Mouse (Mus musculus): ENCODE data around the gene Auts2.
A peak's percentile ranks its signal among the peaks of the same experiment; 100 is the strongest.

The Auts2 gene

DNA sequence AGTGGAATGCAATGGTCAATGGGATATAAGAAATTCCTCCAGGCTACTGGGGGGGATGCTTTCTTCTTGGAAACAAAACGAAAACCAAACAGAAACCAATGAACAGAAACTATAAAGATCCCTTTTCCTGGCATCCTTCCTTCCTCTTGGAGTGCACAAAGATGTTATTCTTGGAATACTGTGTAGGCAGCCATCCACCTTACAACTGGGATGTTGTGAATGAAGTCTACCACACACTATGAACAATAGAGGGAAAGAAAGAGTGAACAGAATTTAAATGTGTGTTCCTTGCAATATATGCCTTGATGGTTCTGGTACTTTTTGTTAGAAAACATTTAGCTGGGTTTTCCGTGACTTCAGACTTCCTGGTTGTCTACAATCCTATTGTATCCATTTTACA, 236.1 kb downstream of the Auts2 start:
- no peak for DNase-seq

DNA sequence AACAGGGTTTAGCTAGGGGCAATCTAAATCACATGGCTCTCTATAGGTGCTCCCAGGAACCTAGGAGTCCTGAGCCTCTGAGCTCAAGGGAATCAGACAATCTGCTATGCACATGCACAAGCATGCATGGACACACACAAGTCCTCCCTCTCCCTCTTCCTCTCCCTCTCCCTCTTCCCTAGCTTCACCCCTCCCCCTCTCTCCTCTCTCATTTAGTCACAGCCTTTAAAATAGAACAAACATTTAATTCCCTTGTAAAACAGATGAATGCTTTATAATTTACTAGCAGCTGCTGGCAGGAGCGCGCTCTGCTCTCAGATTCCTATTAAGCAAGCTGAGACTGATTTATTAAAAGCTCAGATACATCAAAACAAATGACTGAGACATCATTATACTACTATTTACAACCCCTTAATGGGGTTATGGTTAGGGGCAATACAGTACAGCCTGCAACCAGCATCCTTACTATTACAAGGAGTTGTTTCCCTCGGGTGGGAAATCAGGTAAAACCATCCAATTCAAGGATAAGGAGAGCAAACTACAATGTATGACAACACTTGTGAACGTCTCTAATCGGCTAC, 237.7 kb downstream of the Auts2 start:
- no peak for DNase-seq

DNA sequence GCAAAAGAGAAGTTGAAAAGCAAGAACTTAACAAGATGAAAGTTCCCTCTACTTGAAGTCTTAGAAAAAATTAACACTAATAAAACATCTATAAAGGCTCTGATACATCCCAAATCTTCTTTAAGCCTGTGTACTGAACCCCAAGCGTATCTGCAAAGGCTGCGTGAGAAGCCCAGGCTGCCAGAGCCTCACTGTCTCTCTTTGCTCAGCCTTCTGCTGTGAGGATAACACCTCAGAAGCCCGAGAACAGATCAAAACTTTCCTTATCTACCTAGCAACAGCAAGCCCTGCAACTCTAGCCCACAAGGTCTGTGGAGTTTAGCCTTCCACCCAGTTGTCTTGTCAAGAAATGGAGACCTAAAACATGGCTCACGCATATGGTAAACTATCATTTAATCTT, 240.4 kb downstream of the Auts2 start:
- DNase-seq: no peak

GRCm38 (mm10) chr5:132300794-132301193, 242.3 kb downstream of the Auts2 start:
- DNase-seq: no peak

GRCm38 (mm10) chr5:132299716-132300115, 243.4 kb downstream of the Auts2 start:
- DNase-seq: peak; percentile 10

GRCm38 (mm10) chr5:132298996-132299395, 244.1 kb downstream of the Auts2 start:
- no peak for DNase-seq

DNA sequence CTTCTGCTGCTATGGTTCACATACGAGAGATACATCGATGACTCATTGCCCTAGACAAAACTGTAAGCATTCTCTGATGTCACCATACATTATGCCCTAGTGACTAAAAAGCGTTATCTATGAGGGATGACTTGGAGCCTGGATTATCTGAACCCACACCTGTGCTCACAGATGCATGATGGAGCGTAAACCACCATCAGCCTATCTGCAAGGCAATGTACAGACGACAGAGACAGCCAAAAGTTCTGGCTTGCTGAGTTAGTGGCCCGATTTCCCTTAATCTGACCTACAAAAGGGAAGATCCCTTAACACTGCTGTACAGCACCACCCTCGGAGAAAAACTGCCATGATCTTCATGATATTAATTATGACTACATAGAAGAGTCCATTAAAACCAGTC, 245.8 kb downstream of the Auts2 start:
- DNase-seq: no peak

DNA sequence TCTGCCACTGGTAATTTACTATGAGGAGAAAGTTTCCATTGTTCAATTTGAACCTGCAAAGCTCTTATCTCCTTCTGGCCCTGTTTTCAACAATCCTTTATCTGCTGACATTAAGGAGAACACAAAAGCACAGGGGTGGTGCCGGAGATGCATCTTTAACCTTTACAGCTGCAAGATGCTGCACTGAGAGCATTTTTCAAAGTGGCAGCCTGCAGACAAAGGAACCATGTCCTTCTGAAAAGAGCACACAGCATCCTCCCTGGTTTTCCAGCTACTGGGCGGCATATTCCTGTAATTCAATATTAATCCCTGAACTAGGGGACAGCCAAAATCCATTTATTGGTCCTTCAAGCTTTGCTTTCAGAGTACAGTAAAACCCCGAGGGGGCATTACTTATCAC, 248.7 kb downstream of the Auts2 start:
- no peak for DNase-seq

GRCm38 (mm10) chr5:132292932-132293331, 250.2 kb downstream of the Auts2 start:
- no peak for DNase-seq

DNA sequence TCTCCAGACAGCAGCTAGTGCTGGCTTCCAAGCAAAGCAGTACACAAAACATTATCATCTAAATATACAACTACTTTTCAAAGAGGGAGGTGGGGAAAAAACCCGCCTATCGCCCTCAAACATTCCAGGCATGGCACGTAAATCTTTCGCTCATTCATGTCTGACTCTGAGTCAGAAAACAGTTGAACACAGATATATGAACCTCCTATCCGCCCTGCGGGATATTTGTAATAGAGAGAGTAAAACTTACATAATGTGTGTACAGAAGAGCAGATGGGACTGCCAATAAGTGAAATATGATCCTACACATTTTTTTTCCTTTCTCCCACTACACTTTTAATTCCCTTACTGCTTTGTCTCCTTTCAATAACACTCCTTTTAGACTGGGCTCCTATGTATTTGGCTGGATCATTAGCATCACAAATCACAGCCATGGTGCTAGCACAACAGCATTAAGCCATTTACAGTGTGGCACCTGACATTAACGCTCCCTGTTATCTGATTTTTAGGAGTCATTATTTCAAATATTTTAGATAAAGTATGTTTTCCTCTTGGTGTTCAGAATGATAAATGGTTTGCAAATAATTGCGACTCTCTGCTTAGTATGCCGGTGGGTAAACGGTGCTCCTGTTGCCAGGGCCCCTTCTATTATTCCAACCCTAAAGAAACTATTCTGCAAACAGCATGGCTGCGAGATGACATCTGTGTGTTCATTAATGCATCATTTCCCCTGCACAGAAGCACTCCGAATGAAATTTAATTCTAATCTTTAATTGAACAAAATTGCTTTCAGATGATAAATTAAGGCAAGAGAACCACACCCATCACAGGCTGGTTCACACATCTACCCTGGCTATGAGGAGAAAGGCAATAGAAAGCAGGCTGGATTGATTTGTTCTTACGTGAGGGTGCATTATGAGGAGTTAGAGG, 252.3 kb downstream of the Auts2 start:
- no peak for DNase-seq

DNA sequence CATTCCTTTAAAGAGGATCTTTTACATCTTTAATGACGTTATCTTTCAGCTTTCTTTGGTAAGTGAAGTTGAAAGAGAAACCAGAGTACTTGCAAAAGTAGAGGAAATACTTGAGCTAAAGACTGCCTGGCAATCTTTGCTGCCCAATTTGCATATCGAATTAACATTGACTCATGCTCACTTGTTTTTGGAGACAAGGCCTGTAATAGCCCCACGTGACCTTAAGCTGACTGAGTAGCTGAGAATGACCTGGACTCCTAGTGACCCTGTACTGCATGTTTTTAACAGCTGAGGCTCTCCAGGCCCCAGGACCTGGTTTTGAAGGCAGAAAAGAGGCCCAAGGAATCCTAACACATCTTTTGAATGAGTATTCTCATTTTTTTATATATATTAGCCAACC, 259.4 kb downstream of the Auts2 start:
- no peak for DNase-seq

DNA sequence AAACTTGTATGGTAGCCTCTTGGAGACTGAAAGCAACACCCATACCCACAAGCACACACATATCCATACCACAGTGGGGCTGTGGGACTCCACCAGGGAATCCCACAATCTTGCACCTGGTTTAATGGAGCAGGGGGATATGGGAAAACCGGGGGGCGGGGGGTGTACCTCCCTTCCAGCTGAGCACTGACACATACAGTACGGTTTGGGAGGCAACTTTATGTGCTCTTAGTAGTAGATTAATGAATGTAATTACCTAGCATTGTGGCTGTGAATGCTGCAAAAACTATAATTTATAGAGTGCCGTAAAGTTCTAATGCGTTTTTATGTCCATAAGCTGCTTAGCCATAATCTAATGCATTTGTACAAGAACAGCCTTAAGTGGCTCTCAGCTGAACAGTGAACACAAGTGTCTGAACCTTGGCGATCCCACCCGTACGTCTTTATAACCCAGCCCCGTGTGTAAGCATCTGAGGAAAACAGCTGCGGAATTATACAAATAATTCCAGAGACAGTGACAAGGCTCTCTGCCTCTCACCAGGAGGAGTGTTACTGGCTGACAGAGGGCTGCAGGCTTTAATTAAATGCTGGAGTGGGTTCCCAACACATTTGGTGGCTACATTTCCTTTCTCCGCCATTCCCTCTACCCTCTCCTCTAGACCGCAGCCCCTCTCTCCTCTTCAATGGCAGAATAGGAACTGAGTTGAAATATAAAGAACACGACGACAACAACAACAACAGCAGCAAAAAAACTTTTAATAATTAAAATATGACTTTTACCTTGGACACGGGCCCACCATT, 268.8 kb downstream of the Auts2 start:
- no peak for DNase-seq

- no peak for DNase-seq
Observed at GRCm38 (mm10) chr5:132272132-132272531, 271.0 kb downstream of the Auts2 start.

DNA sequence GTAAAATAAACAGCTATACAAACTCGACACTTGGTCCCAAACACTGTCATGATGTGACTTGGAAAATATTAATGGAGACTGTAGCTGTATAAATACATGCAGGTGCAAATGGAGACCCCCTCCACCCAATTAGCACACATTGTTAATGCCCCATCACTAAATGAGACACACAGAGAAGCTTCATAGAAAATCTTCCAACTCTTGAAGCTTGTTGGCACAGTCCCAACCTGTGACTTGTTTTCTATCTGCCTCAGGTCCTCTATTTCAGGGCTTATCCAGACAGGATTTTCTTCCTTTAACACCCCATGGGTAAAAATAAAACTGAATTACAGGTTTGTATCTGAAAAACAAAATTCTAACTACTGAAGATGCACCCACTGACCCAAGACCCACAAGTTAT, 272.2 kb downstream of the Auts2 start:
- no peak for DNase-seq

DNA sequence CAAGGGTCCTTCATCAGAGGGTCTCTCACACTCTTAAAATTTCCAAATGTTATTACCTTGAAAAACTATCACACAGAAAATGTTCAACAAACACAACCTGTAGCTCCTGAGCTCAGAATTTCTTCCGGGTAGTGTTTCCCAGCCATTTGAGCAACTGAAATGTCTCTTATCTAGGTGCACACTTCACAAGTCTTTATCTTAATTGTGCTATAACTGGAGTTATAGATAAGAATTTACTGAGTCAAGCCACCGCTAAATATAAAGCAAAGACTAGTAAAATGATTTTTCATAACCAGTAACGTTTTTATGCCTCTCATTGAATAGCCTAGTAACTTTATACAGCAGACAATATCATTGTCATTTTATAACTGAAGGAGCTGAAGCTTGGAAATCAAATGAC, 273.1 kb downstream of the Auts2 start:
- no peak for DNase-seq

DNA sequence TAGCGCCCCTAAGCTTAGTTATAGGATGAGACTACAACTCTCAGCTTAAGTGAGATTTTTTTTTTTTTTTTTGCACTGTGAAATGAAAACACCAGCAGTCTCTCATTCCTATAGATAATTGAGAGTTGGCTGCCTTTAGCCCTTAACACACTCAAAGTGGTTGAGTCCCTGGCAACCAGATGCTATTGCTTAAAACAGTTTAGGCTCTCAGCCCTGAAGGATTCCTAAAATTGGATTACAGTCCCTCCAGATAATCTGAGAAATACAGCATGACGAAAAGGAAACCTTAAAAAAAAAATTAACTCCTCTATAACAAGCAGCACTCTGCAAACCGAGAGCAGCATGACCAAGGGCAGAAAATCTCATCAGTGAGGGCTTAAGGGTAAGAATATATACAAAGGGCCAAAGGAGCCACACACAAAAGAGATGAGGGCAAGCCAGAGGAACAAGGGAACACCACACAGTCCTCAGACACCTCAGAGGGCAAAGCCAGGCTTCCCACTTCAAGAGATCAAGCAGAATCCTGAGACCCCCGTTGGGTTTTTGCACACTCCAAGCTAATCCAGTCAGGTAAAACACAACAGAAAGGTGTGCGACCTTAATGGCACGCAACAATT, 274.7 kb downstream of the Auts2 start:
- no peak for DNase-seq

GRCm38 (mm10) chr5:132265015-132265414, 278.1 kb downstream of the Auts2 start:
- DNase-seq: no peak

DNA sequence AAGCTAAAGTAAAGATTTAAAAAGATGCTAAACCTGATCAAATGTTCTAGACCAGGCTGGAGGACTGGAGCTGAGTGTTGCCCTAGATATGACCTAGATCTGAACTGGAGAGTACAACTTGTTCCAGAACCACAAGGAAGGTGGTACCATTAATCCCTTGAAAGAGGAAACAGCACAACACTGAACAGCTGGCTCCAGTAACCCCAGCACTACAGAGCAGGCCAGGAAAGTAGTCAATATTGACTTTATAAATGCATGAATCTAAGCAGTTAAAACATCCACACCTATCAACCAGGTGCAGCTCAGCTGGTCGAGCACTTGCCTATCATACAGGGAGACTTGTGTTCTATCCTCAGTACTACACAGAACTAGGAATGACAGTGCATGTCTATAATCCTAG, 281.4 kb downstream of the Auts2 start:
- DNase-seq: no peak

- no peak for DNase-seq
Observed at GRCm38 (mm10) chr5:132258882-132259281, 284.3 kb downstream of the Auts2 start.

DNA sequence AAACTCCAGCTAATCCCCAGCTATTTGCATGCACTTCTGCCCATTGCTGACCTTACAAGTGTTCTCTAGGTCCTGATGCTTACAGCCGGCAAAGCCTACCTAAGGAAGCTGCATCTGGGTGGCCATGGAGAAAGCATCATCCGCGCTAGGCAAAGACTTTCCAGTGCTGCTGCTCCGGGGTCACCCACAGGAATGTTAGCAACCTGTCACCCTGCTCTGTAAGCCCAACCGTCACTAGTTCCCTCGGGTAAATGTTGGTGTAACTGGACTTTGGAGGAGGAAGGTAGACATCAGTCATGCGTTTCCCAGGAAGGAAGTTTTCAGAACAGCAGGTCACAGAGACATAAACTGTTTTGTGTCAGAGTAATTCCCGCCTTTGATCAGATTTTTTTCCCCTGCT, 287.6 kb downstream of the Auts2 start:
- no peak for DNase-seq

DNA sequence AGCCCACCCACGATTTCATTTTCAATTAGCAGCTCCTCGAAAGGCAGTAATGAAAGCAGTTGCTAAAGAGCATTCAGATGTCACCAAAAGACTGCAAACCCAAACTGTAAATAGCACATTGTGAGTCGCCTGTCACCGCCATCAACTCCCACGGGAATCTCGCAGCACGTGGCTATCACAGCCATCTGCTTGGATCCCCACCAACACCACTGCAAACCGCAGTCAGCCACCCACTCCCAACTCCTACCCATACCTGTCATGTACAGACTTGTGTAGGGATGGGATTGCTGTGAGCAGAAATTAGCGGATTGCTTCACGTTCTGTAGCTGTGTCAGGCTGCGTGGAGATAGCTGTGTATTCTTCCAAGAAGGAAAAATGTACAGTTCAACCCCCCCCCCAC, 293.6 kb downstream of the Auts2 start:
- peak; percentile 77 for DNase-seq

- DNase-seq: peak; percentile 8
Observed at GRCm38 (mm10) chr5:132248069-132248468, 295.1 kb downstream of the Auts2 start.

- DNase-seq: no peak
Observed at GRCm38 (mm10) chr5:132235460-132235859, 307.7 kb downstream of the Auts2 start.
